16 mouse cellular contexts compared by ENCODE assay signal in the genomic region with DNA sequence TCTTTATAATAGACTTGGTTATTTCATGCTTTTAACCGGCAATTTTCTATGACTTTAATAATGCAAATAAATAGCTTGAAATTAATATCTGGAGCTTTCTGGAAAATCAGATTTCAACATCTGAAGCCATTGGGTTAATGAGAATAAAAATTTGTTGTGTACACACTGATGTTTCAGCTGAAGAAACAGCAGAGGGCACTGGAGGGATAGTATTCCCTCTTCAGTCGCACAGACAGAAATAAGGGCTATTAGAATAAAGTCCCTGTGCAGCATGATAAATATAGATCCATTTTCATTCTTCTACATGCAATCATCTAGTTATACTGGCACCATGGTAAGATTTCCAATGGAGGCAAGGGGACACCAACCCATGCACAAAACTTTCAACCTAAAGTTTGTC.
A peak's percentile ranks its signal among the peaks of the same experiment; 100 is the strongest.
DNase-seq lines count a peak whose midpoint lies in the region; ATAC-seq and TF ChIP-seq lines count a peak whose summit lies in the region.
"Had no signal": no experiment of that assay in that cellular context is flagged by ENCODE, and none has a peak within 500 bp of the region (broad histone marks: within the 10 kb centered on the region; RNA-seq: fewer than 3 reads in every experiment).

No protein-coding gene starts in this region.

- H3K36me3 ChIP-seq in hindbrain, postnatal 0 days (ENCODE audit: insufficient read depth, low read length) = no peaks in the 10 kb centered on the region
- no peaks in the 10 kb centered on the region for H3K36me3 ChIP-seq in hindbrain, embryonic 10.5 days
- H3K36me3 ChIP-seq in lung, embryonic 14.5 days (ENCODE audit: insufficient read depth) = no peaks in the 10 kb centered on the region
- H3K36me3 ChIP-seq: embryonic facial prominence, embryonic 12.5 days; liver, embryonic 15.5 days; neural tube, embryonic 15.5 days had no signal

- H3K4me3 ChIP-seq in hindbrain, postnatal 0 days (ENCODE audit: low read length) = no peak overlapping the region
- H3K4me3 ChIP-seq in hindbrain, embryonic 10.5 days = no peak overlapping the region
- H3K4me3 ChIP-seq in lung, embryonic 14.5 days (ENCODE audit: low read depth, low read length) = no peak overlapping the region
- H3K4me3 ChIP-seq: embryonic facial prominence, embryonic 12.5 days; forebrain, embryonic 13.5 days; liver, embryonic 15.5 days; neural tube, embryonic 15.5 days had no signal

- no peak overlapping the region for H3K27ac ChIP-seq in hindbrain, postnatal 0 days
- no peak overlapping the region for H3K27ac ChIP-seq in hindbrain, embryonic 10.5 days
- H3K27ac ChIP-seq in lung, embryonic 14.5 days (ENCODE audit: low read depth) = no peak overlapping the region
- H3K27ac ChIP-seq: embryonic facial prominence, embryonic 12.5 days; forebrain, embryonic 13.5 days; liver, embryonic 15.5 days; neural tube, embryonic 15.5 days had no signal

- DNase-seq in cerebellum, postnatal 10 days = peak; percentile 11 to 29
- DNase-seq in cerebellum, adult 8-10 months = no peak
- peak; percentile 61 for DNase-seq in hindbrain, postnatal 0 days (ENCODE audit: low spot score)
- DNase-seq in hindbrain, embryonic 10.5 days (ENCODE audit: low spot score) = no peak
- DNase-seq in lung, embryonic 14.5 days = peak; percentile 40
- no peak for DNase-seq in lung, postnatal 4 days
- peak; percentile 54 for DNase-seq in brain, adult 2 months (ENCODE audit: low read depth, low spot score)
- DNase-seq in adrenal gland, postnatal 10 days = no peak
- DNase-seq: cerebellum, postnatal 25 days; heart, postnatal 4 days; kidney, adult 18-20 months; right cerebral cortex, postnatal 14 days had no signal

- WGBS in hindbrain, postnatal 0 days = 80% methylated on average over 2 of the region's 2 CpGs
- 91% methylated on average over 2 of the region's 2 CpGs for WGBS in hindbrain, embryonic 10.5 days
- 87% methylated on average over 2 of the region's 2 CpGs for WGBS in lung, embryonic 14.5 days

- no peak for ATAC-seq in hindbrain, postnatal 0 days
- ATAC-seq in lung, embryonic 14.5 days (ENCODE audit: insufficient read depth) = no peak
- ATAC-seq: forebrain, embryonic 13.5 days had no signal

- peak; percentile 52 for TF ChIP-seq CTCF in hindbrain, postnatal 0 days (IDR thresholded peaks at IDR 0.05; ENCODE audit: low read depth)
- TF ChIP-seq CTCF in lung, embryonic 14.5 days (IDR thresholded peaks at IDR 0.05; ENCODE audit: low read depth) = peak; percentile 35

- H3K27me3 ChIP-seq in hindbrain, postnatal 0 days (ENCODE audit: insufficient read depth, low read length) = no peaks in the 10 kb centered on the region
- H3K27me3 ChIP-seq in hindbrain, embryonic 10.5 days (ENCODE audit: insufficient read depth, poor library complexity, severe bottlenecking) = no peaks in the 10 kb centered on the region
- H3K27me3 ChIP-seq in lung, embryonic 14.5 days (ENCODE audit: insufficient read depth, low read length) = no peaks in the 10 kb centered on the region
- H3K27me3 ChIP-seq: embryonic facial prominence, embryonic 12.5 days; forebrain, embryonic 13.5 days; liver, embryonic 15.5 days; neural tube, embryonic 15.5 days had no signal

- H3K9me3 ChIP-seq in hindbrain, postnatal 0 days (ENCODE audit: low read length) = no peaks in the 10 kb centered on the region
- H3K9me3 ChIP-seq in hindbrain, embryonic 10.5 days = no peaks in the 10 kb centered on the region
- no peaks in the 10 kb centered on the region for H3K9me3 ChIP-seq in lung, embryonic 14.5 days (ENCODE audit: low read depth, low read length)
- H3K9me3 ChIP-seq: embryonic facial prominence, embryonic 12.5 days; forebrain, embryonic 13.5 days; liver, embryonic 15.5 days; neural tube, embryonic 15.5 days had no signal

- no peak overlapping the region for H3K9ac ChIP-seq in hindbrain, postnatal 0 days (replicated peaks; ENCODE audit: low read length)
- no peak overlapping the region for H3K9ac ChIP-seq in lung, embryonic 14.5 days
- H3K9ac ChIP-seq: embryonic facial prominence, embryonic 12.5 days; forebrain, embryonic 13.5 days; liver, embryonic 15.5 days; neural tube, embryonic 15.5 days had no signal

- no peak overlapping the region for H3K4me2 ChIP-seq in hindbrain, postnatal 0 days (ENCODE audit: low read depth, low read length)
- H3K4me2 ChIP-seq in lung, embryonic 14.5 days = no peak overlapping the region
- H3K4me2 ChIP-seq: embryonic facial prominence, embryonic 12.5 days; forebrain, embryonic 13.5 days; liver, embryonic 15.5 days; neural tube, embryonic 15.5 days had no signal

- H3K4me1 ChIP-seq in hindbrain, postnatal 0 days (ENCODE audit: insufficient read depth, low read length) = no peaks in the 10 kb centered on the region
- no peaks in the 10 kb centered on the region for H3K4me1 ChIP-seq in hindbrain, embryonic 10.5 days (replicated peaks)
- H3K4me1 ChIP-seq in lung, embryonic 14.5 days (ENCODE audit: insufficient read depth) = no peaks in the 10 kb centered on the region
- H3K4me1 ChIP-seq: embryonic facial prominence, embryonic 12.5 days; forebrain, embryonic 13.5 days; liver, embryonic 15.5 days; neural tube, embryonic 15.5 days had no signal

Comparison
In these comparisons a context has a peak if more than half of its experiments do, and no peak if none do; other contexts are left out.
1. DNase-seq: peak in cerebellum, postnatal 10 days (2 of 2), hindbrain, postnatal 0 days (single experiment), lung, embryonic 14.5 days (single experiment) and brain, adult 2 months (single experiment); none in cerebellum, adult 8-10 months (single experiment), hindbrain, embryonic 10.5 days (single experiment), lung, postnatal 4 days (0 of 2) and adrenal gland, postnatal 10 days (single experiment).